Mouse (Mus musculus): ENCODE measurements around the gene Mbip. TPM values are rescaled to one million over a fixed set of nuclear protein-coding genes. Genes with fewer than 3 reads are reported as not detected.

Mbip gene
- total RNA-seq, 2 experiments from 2014 or later = 7.6 to 9.4 TPM

- ATAC-seq (replicated peaks; ENCODE audit: low FRiP score, poor library complexity, severe bottlenecking) = no peak
Observed at GRCm38 (mm10) chr12:56297099-56297498, 48.6 kb downstream of the Mbip start.

- ATAC-seq (replicated peaks; ENCODE audit: low FRiP score, poor library complexity, severe bottlenecking) = no peak
Observed at GRCm38 (mm10) chr12:56296524-56296923, 49.2 kb downstream of the Mbip start.

GRCm38 (mm10) chr12:56295160-56295559, 50.5 kb downstream of the Mbip start:
- no peak for ATAC-seq (replicated peaks; ENCODE audit: low FRiP score, poor library complexity, severe bottlenecking)

- ATAC-seq (replicated peaks; ENCODE audit: low FRiP score, poor library complexity, severe bottlenecking) = no peak
Observed at GRCm38 (mm10) chr12:56288548-56288947, 57.1 kb downstream of the Mbip start.

- ATAC-seq (replicated peaks; ENCODE audit: low FRiP score, poor library complexity, severe bottlenecking) = no peak
Observed at GRCm38 (mm10) chr12:56286828-56287227, 58.9 kb downstream of the Mbip start.

GRCm38 (mm10) chr12:56284210-56284609, 61.5 kb downstream of the Mbip start:
- no peak for ATAC-seq (replicated peaks; ENCODE audit: low FRiP score, poor library complexity, severe bottlenecking)

- no peak for ATAC-seq (replicated peaks; ENCODE audit: low FRiP score, poor library complexity, severe bottlenecking)
Observed at GRCm38 (mm10) chr12:56281649-56282048, 64.0 kb downstream of the Mbip start.

Other genes starting within 250 kb of the Mbip start
- not detected in 2 replicates for gene Nkx2-1, start 191.0 kb upstream of the Mbip start, total RNA-seq (2015; ENCODE audit: low replicate concordance)
- gene Nkx2-1, start 191.0 kb upstream of the Mbip start, total RNA-seq (2017; ENCODE audit: low replicate concordance) = not detected in 2 replicates

Measured in erythroblast, adult 5-6 weeks (primary cell).